Mouse (Mus musculus) lung, postnatal 0 days (tissue): ENCODE data around the gene Patz1. TPM values are rescaled to one million over a fixed set of nuclear protein-coding genes. Genes with fewer than 3 reads are reported as not detected.

Source experiments
- ATAC-seq: fragments of 200-750 bp; cut with Nextera tagmentation; 2 replicates; pipeline ENCODE4 v1.8.0; 2017; ENCODE audit warnings: moderate library complexity
- DNase-seq: peaks from one replicate; pipeline ENCODE4 v3.0.0-alpha.2; 2016; ENCODE audit warnings: low spot score
- H3K27ac ChIP-seq: fragments of 300-500 bp; sonication (generic); 2 replicates; pipeline ENCODE4 v1.5.1; 2014; ENCODE audit warnings: antibody characterized with exemption, mild to moderate bottlenecking, low read length, mixed read lengths
- H3K27me3 ChIP-seq: fragments of 300-500 bp; sonication (generic); replicated peaks from 2 replicates; pipeline ENCODE4 v1.6.1; 2014; ENCODE audit warnings: low read length, mixed read lengths; ENCODE audit not compliant: insufficient read depth
- H3K36me3 ChIP-seq: fragments of 300-500 bp; sonication (generic); 2 replicates; pipeline ENCODE4 v1.6.1; 2014; ENCODE audit warnings: low read length, mixed read lengths; ENCODE audit not compliant: insufficient read depth
- H3K4me1 ChIP-seq: fragments of 300-500 bp; sonication (generic); 2 replicates; pipeline ENCODE4 v1.6.1; 2014; ENCODE audit warnings: antibody characterized with exemption, low read depth, low read length, mixed read lengths; ENCODE audit not compliant: insufficient read depth
- H3K4me2 ChIP-seq: fragments of 300-500 bp; sonication (generic); replicated peaks from 2 replicates; pipeline ENCODE4 v1.6.1; 2014; ENCODE audit warnings: low read depth, mild to moderate bottlenecking, low read length, moderate library complexity, mixed read lengths
- H3K4me3 ChIP-seq: fragments of 300-500 bp; sonication (generic); 2 replicates; pipeline ENCODE4 v1.5.1; 2014; ENCODE audit warnings: low read depth, low read length
- H3K9ac ChIP-seq: fragments of 300-500 bp; sonication (generic); replicated peaks from 2 replicates; pipeline ENCODE4 v1.6.1; 2014; ENCODE audit warnings: low read depth, mild to moderate bottlenecking
- H3K9me3 ChIP-seq: fragments of 300-500 bp; sonication (generic); 2 replicates; pipeline ENCODE4 v1.6.1; 2016; ENCODE audit warnings: low read length, mixed read lengths
- CTCF ChIP-seq: IDR thresholded peaks from 2 replicates; pipeline ENCODE4 v1.5.1; 2016; ENCODE audit warnings: antibody characterized with exemption, mild to moderate bottlenecking
- EP300 ChIP-seq: IDR thresholded peaks from 2 replicates; pipeline ENCODE4 v1.6.1; 2016; ENCODE audit warnings: antibody characterized with exemption, mild to moderate bottlenecking, control low read depth
- WGBS: fragments of 180-500 bp; shearing (Covaris S2); extraction: QIAGEN DNeasy Blood & Tissue Kit; methylation state at CpG from one replicate; pipeline ENCODE4 v1.1.7; 2014; 5-methylcytosine and 5-hydroxymethylcytosine counted together
- polyA plus RNA-seq: library from polyadenylated mRNA; unstranded; fragments of >200 nt; fragmentation: Nextera tagmentation; extraction: Ambion mirVana; gene quantifications from 2 replicates; pipeline ENCODE4 v1.2.1, GENCODE M21; 2015

Gene Patz1
- polyA plus RNA-seq, 1 experiment from 2014 or later = 23.2 TPM

DNA sequence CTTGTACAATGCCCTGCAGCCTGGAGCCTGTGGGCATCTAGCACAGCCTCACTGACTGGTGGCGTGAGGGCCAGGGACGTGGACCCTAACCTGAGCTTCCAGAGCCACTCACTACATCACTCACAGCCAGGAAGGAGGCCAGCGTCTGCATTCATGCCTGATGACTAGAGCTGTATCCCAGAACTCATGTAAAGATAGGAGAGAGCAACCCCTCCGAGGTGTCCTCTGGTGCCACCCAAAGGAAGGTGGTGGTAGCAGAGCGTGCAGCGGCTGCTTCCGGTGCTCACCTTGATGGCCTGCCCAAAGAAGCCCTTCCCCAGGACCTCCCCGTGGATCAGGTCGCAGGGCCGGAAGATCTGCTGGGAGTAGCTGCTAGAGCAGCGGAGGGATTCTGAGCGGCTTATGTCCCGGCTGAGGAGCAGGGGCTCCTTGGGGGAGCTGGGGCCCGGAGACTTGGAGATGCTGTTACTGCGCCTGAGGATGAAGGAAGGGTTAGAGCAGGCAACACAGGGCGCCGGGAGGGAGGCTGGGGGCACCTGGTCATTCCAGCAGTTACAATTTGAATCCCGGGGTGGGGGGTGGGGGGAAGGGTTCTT, 64.4 kb downstream of the Patz1 start:
- DNase-seq = no peak
- ATAC-seq = no peak
- no peaks in the 10 kb centered on the region for H3K9me3 ChIP-seq
- WGBS = 56% methylated on average over 18 of the region's 18 CpGs
- H3K27me3 ChIP-seq = no peaks in the 10 kb centered on the region
- peaks cover 13% of the 10 kb centered on the region for H3K4me1 ChIP-seq
- no peak overlapping the region for H3K4me3 ChIP-seq
- no peak overlapping the region for H3K27ac ChIP-seq
- no peak overlapping the region for H3K9ac ChIP-seq
- peaks cover 34% of the 10 kb centered on the region for H3K36me3 ChIP-seq
- no peak overlapping the region for H3K4me2 ChIP-seq
- peak; percentile 46 for TF ChIP-seq CTCF
- no peak for TF ChIP-seq EP300

Other genes with a start within 250 kb of the Patz1 start
- 7.9 and 8.3 TPM in 2 replicates for gene Sfi1, start 95.4 kb upstream of the Patz1 start, polyA plus RNA-seq
- 17.7 and 19.3 TPM in 2 replicates for gene Eif4enif1, start 86.5 kb upstream of the Patz1 start, polyA plus RNA-seq
- gene Drg1, start 22.5 kb upstream of the Patz1 start, polyA plus RNA-seq = 132 and 141 TPM in 2 replicates
- gene Pik3ip1, start 41.5 kb downstream of the Patz1 start, polyA plus RNA-seq = 22.7 and 25.5 TPM in 2 replicates
- gene Limk2, start 120.3 kb downstream of the Patz1 start, polyA plus RNA-seq = 57.2 and 62.0 TPM in 2 replicates
- gene Rnf185, start 163.5 kb downstream of the Patz1 start, polyA plus RNA-seq = 23.1 and 24.3 TPM in 2 replicates
- gene Pla2g3, start 199.4 kb downstream of the Patz1 start, polyA plus RNA-seq = 0.29 and 0.30 TPM in 2 replicates
- gene Inpp5j, start 215.9 kb downstream of the Patz1 start, polyA plus RNA-seq = 0.44 and 0.58 TPM in 2 replicates
- 60.8 and 62.8 TPM in 2 replicates for gene Selenom, start 225.8 kb downstream of the Patz1 start, polyA plus RNA-seq